ENCODE assay signal across 15 mouse cellular contexts in genomic region chr5:66567424-66567823, GRCm38 (mm10).
"Had no signal": no experiment of that assay in that cellular context is flagged by ENCODE, and none has a peak within 500 bp of the region (broad histone marks: within the 10 kb centered on the region; RNA-seq: fewer than 3 reads in every experiment).

No protein-coding gene starts in this region.

- H3K9me3 ChIP-seq: kidney, embryonic 15.5 days; limb, embryonic 10.5 days; liver, embryonic 15.5 days; midbrain, embryonic 15.5 days; neural tube, embryonic 12.5 days had no signal

- H3K36me3 ChIP-seq: kidney, embryonic 15.5 days; limb, embryonic 10.5 days; liver, embryonic 15.5 days; midbrain, embryonic 15.5 days; neural tube, embryonic 12.5 days had no signal

- H3K27ac ChIP-seq: left cerebral cortex, adult 2 months; limb, embryonic 10.5 days; liver, embryonic 15.5 days; macrophage; midbrain, embryonic 15.5 days; neural tube, embryonic 12.5 days; stomach, postnatal 0 days had no signal

- DNase-seq: kidney, postnatal 14 days; lung, adult 2 months; lung, postnatal 10 days; thymus, adult 18-20 months had no signal

- H3K4me3 ChIP-seq: kidney, embryonic 15.5 days; left cerebral cortex, adult 2 months; limb, embryonic 10.5 days; liver, embryonic 15.5 days; megakaryocyte, embryonic 14.5 days; midbrain, embryonic 15.5 days; neural tube, embryonic 12.5 days had no signal

- ATAC-seq: midbrain, embryonic 15.5 days had no signal

- H3K9ac ChIP-seq: kidney, embryonic 15.5 days; liver, embryonic 15.5 days; midbrain, embryonic 15.5 days; neural tube, embryonic 12.5 days had no signal

- H3K4me1 ChIP-seq: liver, embryonic 15.5 days; megakaryocyte, embryonic 14.5 days had no signal

- H3K4me2 ChIP-seq: kidney, embryonic 15.5 days; liver, embryonic 11.5 days; liver, embryonic 15.5 days; midbrain, embryonic 11.5 days; midbrain, embryonic 15.5 days; neural tube, embryonic 12.5 days had no signal

- H3K27me3 ChIP-seq: kidney, embryonic 15.5 days; liver, embryonic 15.5 days; midbrain, embryonic 15.5 days; neural tube, embryonic 12.5 days had no signal
